Comparison of ENCODE assay signal across 10 mouse cellular contexts in the genomic region with DNA sequence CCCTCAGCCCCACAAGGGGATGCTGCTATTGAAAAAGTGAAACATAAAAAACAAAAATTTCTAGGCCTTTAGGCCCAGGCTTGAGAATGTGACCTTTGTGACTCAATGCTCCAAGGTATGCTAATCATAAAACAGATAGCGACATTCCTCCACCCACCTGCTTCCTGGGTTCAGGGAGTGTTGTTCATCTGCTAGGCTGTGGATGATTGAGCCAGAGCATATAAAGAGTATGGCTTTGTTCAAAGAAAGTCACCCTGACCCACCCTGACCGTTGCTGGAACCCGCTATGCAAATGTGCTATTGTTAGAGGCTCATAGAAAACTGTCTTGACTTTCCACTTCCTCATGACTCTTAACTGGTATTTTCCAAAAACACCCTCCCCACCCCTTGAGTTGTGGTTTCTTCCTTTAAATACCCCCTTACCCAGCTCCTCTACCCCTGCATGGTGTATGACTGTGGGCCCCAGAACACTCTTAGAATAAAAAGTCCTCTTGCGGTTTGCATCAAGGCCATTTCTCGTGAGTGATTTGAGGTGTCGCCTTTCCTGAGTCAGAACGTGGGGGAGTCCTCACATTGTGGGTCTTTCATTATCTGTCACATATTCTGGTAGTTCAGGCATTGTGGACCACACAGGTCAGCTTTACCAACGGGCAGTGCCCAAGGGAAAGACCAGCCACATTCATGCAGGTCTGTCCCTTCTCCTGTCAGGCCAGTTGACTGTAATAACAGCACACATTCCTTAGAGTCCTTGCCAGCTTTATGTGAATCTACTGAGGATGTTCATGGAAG. TPM values are rescaled to one million over a fixed set of nuclear protein-coding genes. Genes with fewer than 3 reads are reported as not detected.
A peak's percentile ranks its signal among the peaks of the same experiment; 100 is the strongest.
DNase-seq lines count a peak whose midpoint lies in the region; ATAC-seq and TF ChIP-seq lines count a peak whose summit lies in the region.
"Not testable (repeated sequence)": the region's sequence is repeated elsewhere in the genome, so short reads cannot be mapped to it uniquely, and the experiment has no call there.
"Had no signal": no experiment of that assay in that cellular context is flagged by ENCODE, and none has a peak within 500 bp of the region (broad histone marks: within the 10 kb centered on the region; RNA-seq: fewer than 3 reads in every experiment).

No protein-coding gene starts in this region.

- TF ChIP-seq EP300 in CH12.LX (IDR thresholded peaks at IDR 0.05; ENCODE audit: low read length), result peak; percentile 94

- H3K9me3 ChIP-seq in CH12.LX (replicated peaks; ENCODE audit: low read length), result peaks cover 14% of the 10 kb centered on the region
- not testable (repeated sequence) for H3K9me3 ChIP-seq in intestine, postnatal 0 days (ENCODE audit: control insufficient read depth)

- peak overlapping the region; percentile 99 for H3K27ac ChIP-seq in CH12.LX (ENCODE audit: insufficient read depth, low read depth)
- 0 out of 2 replicates have a peak overlapping the region, but pooled peaks have one; percentile 17 for H3K27ac ChIP-seq in intestine, postnatal 0 days (ENCODE audit: low read depth, low read length)
- H3K27ac ChIP-seq in spleen, adult 2 months (ENCODE audit: insufficient read depth, low read length), result peak overlapping the region; percentile 99
- H3K27ac ChIP-seq in thymus, adult 2 months (ENCODE audit: control insufficient read depth, insufficient read depth, low read length), result peak overlapping the region; percentile 38; the same call in 1 of the 2 replicates

- TF ChIP-seq RAD21 in CH12.LX (IDR thresholded peaks at IDR 0.05; ENCODE audit: low read depth, low read length), result not testable (repeated sequence)

- H3K9ac ChIP-seq in CH12.LX (ENCODE audit: insufficient read depth, low read depth), result peak overlapping the region; percentile 97
- H3K9ac ChIP-seq in intestine, postnatal 0 days (ENCODE audit: low read depth, low read length), result not testable (repeated sequence)

- TF ChIP-seq CTCF in CH12.LX (conservative IDR thresholded peaks at IDR 0.05 in 1 of 2, IDR thresholded peaks at IDR 0.05 in 1 of 2; ENCODE audit: low read depth in 2 of 2, low read length in 2 of 2); intestine, postnatal 0 days (IDR thresholded peaks at IDR 0.05; ENCODE audit: low read depth); spleen, adult 2 months (IDR thresholded peaks at IDR 0.05; ENCODE audit: extremely low read depth, insufficient read depth, insufficient read length, insufficient replicate concordance); thymus, adult 2 months (IDR thresholded peaks at IDR 0.05; ENCODE audit: borderline replicate concordance, control insufficient read depth, extremely low read depth, insufficient read depth, low read length, poor library complexity): not testable (repeated sequence)

- peak; percentile 52 for TF ChIP-seq POLR2A in CH12.LX (IDR thresholded peaks at IDR 0.05; ENCODE audit: low read depth, low read length)
- not testable (repeated sequence) for TF ChIP-seq POLR2A in spleen, adult 2 months (IDR thresholded peaks at IDR 0.05; ENCODE audit: low read depth, low read length); thymus, adult 2 months (IDR thresholded peaks at IDR 0.05; ENCODE audit: control insufficient read depth, extremely low read depth, insufficient read depth, low read length, poor library complexity)

- peaks cover 9 to 27% of the 10 kb centered on the region in 2 experiments for H3K36me3 ChIP-seq in CH12.LX (replicated peaks in 1 of 2; ENCODE audit: control insufficient read depth in 1 of 2, insufficient read depth in 1 of 2, low read length in 1 of 2)
- H3K36me3 ChIP-seq in intestine, postnatal 0 days (ENCODE audit: control insufficient read depth, insufficient read depth); spleen, adult 2 months (ENCODE audit: control insufficient read depth, insufficient read depth, low read length); thymus, adult 2 months (ENCODE audit: control insufficient read depth, insufficient read depth, low read length): not testable (repeated sequence)

- H3K27me3 ChIP-seq in CH12.LX (replicated peaks); intestine, postnatal 0 days (replicated peaks; ENCODE audit: control insufficient read depth, insufficient read depth, low read length); spleen, adult 2 months (ENCODE audit: control insufficient read depth, insufficient read depth, low read length); thymus, adult 2 months (ENCODE audit: control insufficient read depth, insufficient read depth, low read length): not testable (repeated sequence)

- in situ Hi-C loops in CH12.LX (cut with MboI; ENCODE audit: low pct_ligation_motif_present, low pct_unique_long_range_greater_than_20kb, low sequenced_read_pairs), result not testable (repeated sequence)

- WGBS in intestine, postnatal 0 days, result 69% methylated on average over 8 of the region's 8 CpGs
- WGBS in spleen, adult 2 months, result 30% methylated on average over 8 of the region's 8 CpGs
- 71% methylated on average over 8 of the region's 8 CpGs for WGBS in thymus, adult 2 months

- H3K4me2 ChIP-seq in CH12.LX (ENCODE audit: insufficient read depth, low read depth, poor library complexity, severe bottlenecking), result peak overlapping the region; percentile 70
- H3K4me2 ChIP-seq in intestine, postnatal 0 days (replicated peaks; ENCODE audit: low read depth), result not testable (repeated sequence)

- dilution Hi-C loops in CH12.LX (cut with MboI; ENCODE audit: extremely low pct_ligation_motif_present, extremely low pct_unique_long_range_greater_than_20kb, low sequenced_read_pairs), result not testable (repeated sequence)

- DNase-seq in A20 (ENCODE audit: low read depth, low spot score) (peak; percentile 92), CH12.LX (ENCODE audit: extremely low read depth) (peak; percentile 95), ZHBTc4 (ENCODE audit: low read depth, low spot score) (peak; percentile 80)
- DNase-seq in induced T-regulatory cell, adult 2 months (ENCODE audit: low read depth), result peak; percentile 52
- DNase-seq in skeletal muscle tissue, adult 2 months (ENCODE audit: low read depth, low spot score), result peak; percentile 16
- DNase-seq in spleen, adult 2 months (ENCODE audit: low read depth in 1 of 2, low spot score in 2 of 2), result peak; percentile 55 to 65
- not testable (repeated sequence) for DNase-seq in thymus, adult 2 months

- not testable (repeated sequence) for H3K79me2 ChIP-seq in CH12.LX (replicated peaks; ENCODE audit: control insufficient read depth, extremely low read depth, insufficient read depth, poor library complexity, severe bottlenecking)

- peak; percentile 75 for ATAC-seq in intestine, postnatal 0 days

- peaks cover 22 to 75% of the 10 kb centered on the region in 2 experiments for H3K4me1 ChIP-seq in CH12.LX (ENCODE audit: control insufficient read depth in 1 of 2, insufficient read depth in 2 of 2)
- H3K4me1 ChIP-seq in intestine, postnatal 0 days (replicated peaks; ENCODE audit: control insufficient read depth, insufficient read depth, low read length), result not testable (repeated sequence)
- peaks cover 33% of the 10 kb centered on the region; the same call in 1 of the 2 replicates for H3K4me1 ChIP-seq in spleen, adult 2 months (ENCODE audit: control insufficient read depth, insufficient read depth, insufficient read length)
- H3K4me1 ChIP-seq in thymus, adult 2 months (replicated peaks; ENCODE audit: control insufficient read depth, insufficient read depth, low read length), result peaks cover 22% of the 10 kb centered on the region

- H3K4me3 ChIP-seq in CH12.LX (replicated peaks in 1 of 3; ENCODE audit: low read depth in 2 of 3, low read length in 2 of 3, poor library complexity in 1 of 3), result peak overlapping the region in 2 of 3 experiments; percentile 54 to 57
- H3K4me3 ChIP-seq in intestine, postnatal 0 days (ENCODE audit: low read depth, low read length); thymus, adult 2 months (ENCODE audit: control insufficient read depth, insufficient read depth, low read length): not testable (repeated sequence)
- peak overlapping the region; percentile 57; the same call in 1 of the 2 replicates for H3K4me3 ChIP-seq in spleen, adult 2 months (ENCODE audit: extremely low read depth, insufficient read depth, insufficient read length)

TF ChIP-seq in CH12.LX, 34 proteins besides CTCF, POLR2A, EP300 and RAD21 (continues in another document):
- TF ChIP-seq ZMIZ1 (IDR thresholded peaks at IDR 0.05; ENCODE audit: low read depth, low read length) (peak; percentile 46), MYC (IDR thresholded peaks at IDR 0.05; ENCODE audit: low read depth, low read length) (peak; percentile 70), IRF4 (IDR thresholded peaks at IDR 0.05; ENCODE audit: low read depth, low read length) (peak; percentile 89), JUND (conservative IDR thresholded peaks at IDR 0.05; ENCODE audit: low read depth, low read length) (peak; percentile 73), ELF1 (IDR thresholded peaks at IDR 0.05; ENCODE audit: low read depth, low read length) (peak; percentile 66), TBP (conservative IDR thresholded peaks at IDR 0.05; ENCODE audit: low read depth, low read length) (peak; percentile 81; the same call in 1 of the 2 replicates), ETS1 (conservative IDR thresholded peaks at IDR 0.05; ENCODE audit: low read depth, low read length) (peak; percentile 93), MAZ (IDR thresholded peaks at IDR 0.05; ENCODE audit: low read depth, low read length) (peak; percentile 98), MXI1 (IDR thresholded peaks at IDR 0.05; ENCODE audit: low read depth, low read length) (peak; percentile 47; the same call in 1 of the 2 replicates), SIN3A (IDR thresholded peaks at IDR 0.05; ENCODE audit: low read length) (peak; percentile 83), MAFK (IDR thresholded peaks at IDR 0.05; ENCODE audit: insufficient replicate concordance, low read length) (peak; percentile 86), CHD2 (IDR thresholded peaks at IDR 0.05; ENCODE audit: low read length) (peak; percentile 83), RCOR1 (conservative IDR thresholded peaks at IDR 0.05; ENCODE audit: low read depth, low read length) (peak; percentile 89; the same call in 1 of the 2 replicates)

RNA-seq across cellular contexts. Expression of a gene that starts 56.4 kb away (rescaled TPM):
- total RNA-seq in CH12.LX (2012; rRNA removed), result 0.08 and 0.13 TPM in 2 replicates
- total RNA-seq in CH12.LX (2014; rRNA removed), result not detected in 2 replicates
- polyA plus RNA-seq in CH12.LX (2012; ENCODE audit: insufficient read length, low read depth), result 0.10 and 0.11 TPM in 2 replicates
- polyA plus RNA-seq in intestine, postnatal 0 days (2015; fragmentation: Nextera tagmentation; extraction: Ambion mirVana), result 2.1 and 2.4 TPM in 2 replicates
- polyA plus RNA-seq in spleen, adult 2 months (2012; rRNA removed), result 2.4 and 2.7 TPM in 2 replicates
- 17.7 and 19.8 TPM in 2 replicates for polyA plus RNA-seq in thymus, adult 2 months (2012; rRNA removed)
- total RNA-seq: MEL had no signal

RNA-seq across cellular contexts. Expression of a gene that starts 56.7 kb away (rescaled TPM):
- total RNA-seq in CH12.LX (2012; rRNA removed) (4.4 and 5.2 TPM in 2 replicates), CH12.LX (2014; rRNA removed) (7.4 and 7.5 TPM in 2 replicates)
- 11.0 and 12.2 TPM in 2 replicates for polyA plus RNA-seq in CH12.LX (2012; ENCODE audit: insufficient read length, low read depth)
- 0.27 and 0.29 TPM in 2 replicates for polyA plus RNA-seq in intestine, postnatal 0 days (2015; fragmentation: Nextera tagmentation; extraction: Ambion mirVana)
- 89.3 and 105 TPM in 2 replicates for polyA plus RNA-seq in spleen, adult 2 months (2012; rRNA removed)
- polyA plus RNA-seq in thymus, adult 2 months (2012; rRNA removed), result 2.1 and 4.5 TPM in 2 replicates
- total RNA-seq: common myeloid progenitor, adult 5-6 weeks; MEL had no signal

Comparison
In these comparisons a context has a peak if more than half of its experiments do, and no peak if none do; other contexts are left out.
1. H3K27ac ChIP-seq: peak in every context shown above with its lines; median percentile 99 in CH12.LX; 99 in spleen, adult 2 months; 38 in thymus, adult 2 months; 17 in intestine, postnatal 0 days.